Mouse (Mus musculus): ENCODE results near the gene Iqch. TPM values are rescaled to one million over a fixed set of nuclear protein-coding genes. Genes with fewer than 3 reads are reported as not detected.

Iqch gene
- total RNA-seq (2014; rRNA removed) (0.13 and 0.28 TPM in 2 replicates), polyA plus RNA-seq (2012; rRNA removed) (0.02 and 0.06 TPM in 2 replicates)

DNA sequence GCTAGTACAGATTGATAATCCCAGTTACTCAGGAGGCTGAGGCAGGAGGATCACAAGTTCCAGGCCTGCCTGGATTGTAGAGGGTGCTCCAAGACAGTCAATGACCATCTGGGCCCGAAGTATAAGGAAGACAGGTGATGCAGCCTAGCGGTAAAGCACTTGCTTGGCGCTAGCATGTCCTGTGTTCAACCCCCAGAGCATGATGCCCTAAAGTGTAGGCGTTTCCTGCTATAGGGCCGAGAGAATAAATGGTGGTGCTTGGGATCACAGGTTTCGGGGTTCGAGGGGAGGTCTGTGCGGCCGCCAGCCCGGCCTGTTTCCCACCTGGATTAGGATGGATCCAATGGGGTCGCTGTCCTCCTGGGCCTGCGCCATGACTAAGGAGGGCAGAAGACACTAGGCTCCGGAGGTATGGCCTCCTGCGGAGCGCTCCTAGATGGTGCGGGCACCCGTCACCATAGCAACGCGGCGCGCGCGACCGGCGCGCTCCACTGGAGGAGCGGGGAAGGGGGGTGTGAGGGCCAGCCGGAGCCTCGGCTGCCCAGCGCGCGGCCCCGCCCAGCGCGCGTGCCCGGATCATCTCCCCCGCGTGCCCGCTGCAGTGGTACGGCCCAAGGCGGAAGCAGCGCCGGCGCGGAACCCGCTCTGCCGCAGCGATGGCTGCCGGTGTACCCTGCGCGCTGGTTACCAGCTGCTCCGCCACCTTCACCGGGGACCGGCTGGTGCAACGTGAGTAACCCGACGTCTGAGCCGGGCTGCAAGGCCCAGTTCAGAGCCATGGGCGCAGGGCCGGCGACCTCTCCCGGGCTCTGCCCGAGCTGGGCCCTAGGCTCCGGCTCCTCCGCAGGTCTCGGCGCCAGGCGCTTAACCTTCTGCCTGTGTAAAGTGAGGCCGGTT, at the start of gene Iqch, which contains the start of gene Aagab:
Gene Iqch (minus strand): TSS at position 451 of the 897 bp plus-strand sequence.
Gene Aagab (plus strand): TSS at position 618 of the 897 bp plus-strand sequence.
- Histone ChIP-seq H3K79me2 (ENCODE audit: control insufficient read depth, insufficient read depth, low read length) (peaks cover 27% of the 10 kb centered on the region; the same call in 1 of the 2 replicates), H3K27ac (replicated peaks; ENCODE audit: insufficient read depth, low read depth, low read length) (peak within 1 kb of the TSS; percentile 72), H3K4me1 (ENCODE audit: control insufficient read depth, insufficient read depth, low read length) (peaks cover 11% of the 10 kb centered on the region), H3K9ac (ENCODE audit: low read depth, low read length) (peak within 1 kb of the TSS; percentile 95), H3K27me3 (ENCODE audit: control insufficient read depth, insufficient read depth, low read length) (no peaks in the 10 kb centered on the region), H3K4me3 (ENCODE audit: insufficient read depth, low read depth, low read length) (peak within 1 kb of the TSS; percentile 98), H3K36me3 (ENCODE audit: control insufficient read depth, insufficient read depth, low read length) (no peaks in the 10 kb centered on the region)
- TF ChIP-seq POLR2A (IDR thresholded peaks at IDR 0.05; ENCODE audit: extremely low read depth, insufficient read depth, low read length) (peak; percentile 81), CTCF (IDR thresholded peaks at IDR 0.05; ENCODE audit: low read depth, low read length) (no peak)
- 2% methylated on average over 70 of the region's 70 CpGs for WGBS
- DNase-seq (ENCODE audit: extremely low read depth, low read depth, low spot score), result peak; percentile 77

DNA sequence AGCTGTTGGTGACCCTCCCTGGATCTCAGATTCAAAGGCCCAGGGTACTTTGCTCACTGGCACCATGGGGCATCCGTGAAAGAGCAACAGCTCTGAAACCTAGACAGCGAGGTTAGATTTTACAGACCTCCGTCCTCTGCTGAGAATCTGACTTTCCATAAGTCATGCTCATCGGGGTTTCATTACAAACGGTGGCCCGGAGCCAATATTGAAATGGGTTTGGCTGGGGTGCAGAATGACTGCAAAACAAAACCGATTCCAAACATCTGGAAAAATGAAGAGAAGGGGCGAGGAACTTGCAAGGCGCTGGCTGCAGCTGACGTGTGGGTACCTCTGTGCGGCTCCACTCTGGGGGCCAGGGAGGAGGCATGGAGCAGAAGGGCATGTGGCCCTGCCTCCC, 49.3 kb upstream of the Iqch start:
- DNase-seq (ENCODE audit: extremely low read depth, low read depth, low spot score), result no peak
- H3K4me1 ChIP-seq (ENCODE audit: control insufficient read depth, insufficient read depth, low read length), result no peaks in the 10 kb centered on the region; the same call in 1 of the 2 replicates
- H3K36me3 ChIP-seq (ENCODE audit: control insufficient read depth, insufficient read depth, low read length), result peaks cover 9% of the 10 kb centered on the region; the same call in 1 of the 2 replicates
- no peaks in the 10 kb centered on the region for H3K27me3 ChIP-seq (ENCODE audit: control insufficient read depth, insufficient read depth, low read length)
- no peak overlapping the region for H3K4me3 ChIP-seq (ENCODE audit: insufficient read depth, low read depth, low read length)
- 78% methylated on average over 11 of the region's 11 CpGs for WGBS
- no peak overlapping the region for H3K27ac ChIP-seq (replicated peaks; ENCODE audit: insufficient read depth, low read depth, low read length)
- no peak overlapping the region for H3K9ac ChIP-seq (ENCODE audit: low read depth, low read length)
- no peaks in the 10 kb centered on the region for H3K79me2 ChIP-seq (ENCODE audit: control insufficient read depth, insufficient read depth, low read length)
- TF ChIP-seq CTCF (IDR thresholded peaks at IDR 0.05; ENCODE audit: low read depth, low read length) (no peak), POLR2A (IDR thresholded peaks at IDR 0.05; ENCODE audit: extremely low read depth, insufficient read depth, low read length) (no peak)

- no peak overlapping the region for H3K4me3 ChIP-seq (ENCODE audit: insufficient read depth, low read depth, low read length)
- H3K9ac ChIP-seq (ENCODE audit: low read depth, low read length), result no peak overlapping the region
- peaks cover 9% of the 10 kb centered on the region; the same call in 1 of the 2 replicates for H3K36me3 ChIP-seq (ENCODE audit: control insufficient read depth, insufficient read depth, low read length)
- DNase-seq (ENCODE audit: extremely low read depth, low read depth, low spot score), result no peak
- H3K27ac ChIP-seq (replicated peaks; ENCODE audit: insufficient read depth, low read depth, low read length), result no peak overlapping the region
- no peaks in the 10 kb centered on the region; the same call in 1 of the 2 replicates for H3K4me1 ChIP-seq (ENCODE audit: control insufficient read depth, insufficient read depth, low read length)
- TF ChIP-seq CTCF (IDR thresholded peaks at IDR 0.05; ENCODE audit: low read depth, low read length), result no peak
- no peak for TF ChIP-seq POLR2A (IDR thresholded peaks at IDR 0.05; ENCODE audit: extremely low read depth, insufficient read depth, low read length)
- H3K27me3 ChIP-seq (ENCODE audit: control insufficient read depth, insufficient read depth, low read length), result no peaks in the 10 kb centered on the region
- H3K79me2 ChIP-seq (ENCODE audit: control insufficient read depth, insufficient read depth, low read length), result no peaks in the 10 kb centered on the region
- 92% methylated on average over 14 of the region's 14 CpGs for WGBS
Measured at GRCm38 (mm10) chr9:63650905-63651304, 48.6 kb upstream of the Iqch start.

DNA sequence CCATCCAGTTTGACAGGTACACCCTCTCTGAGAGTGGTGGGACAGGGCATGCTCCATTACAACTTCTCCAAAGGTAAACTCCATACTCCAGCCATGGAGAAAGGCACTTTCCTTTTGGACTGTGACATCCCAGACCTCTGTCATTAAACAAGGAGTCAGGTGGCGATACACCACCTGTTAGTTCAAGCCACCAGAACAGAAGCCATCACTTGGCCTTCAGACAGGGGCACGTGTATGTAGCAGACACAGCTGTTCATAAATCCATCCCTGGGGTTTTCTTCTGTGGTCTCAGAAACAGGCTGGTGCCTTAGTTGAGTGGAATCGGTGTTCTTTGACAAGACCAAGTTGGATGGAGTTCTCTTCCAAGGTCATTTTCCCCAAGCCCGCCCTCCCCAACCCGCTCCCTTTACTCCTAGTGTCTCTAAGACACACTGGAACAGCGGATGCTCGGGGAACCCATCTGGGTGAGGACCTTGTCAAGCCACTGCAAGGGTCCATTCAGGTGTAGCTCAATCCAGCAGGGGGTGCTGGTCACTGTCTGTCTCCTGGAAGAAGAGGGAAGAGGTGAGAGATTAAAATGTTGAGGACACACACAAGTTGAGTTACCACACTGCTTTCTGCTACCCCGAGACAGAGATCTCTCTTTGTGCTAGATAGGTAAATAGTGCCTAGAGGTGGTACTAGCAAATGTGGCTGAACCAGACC, 47.7 kb upstream of the Iqch start:
- no peaks in the 10 kb centered on the region for H3K79me2 ChIP-seq (ENCODE audit: control insufficient read depth, insufficient read depth, low read length)
- TF ChIP-seq POLR2A (IDR thresholded peaks at IDR 0.05; ENCODE audit: extremely low read depth, insufficient read depth, low read length) (no peak), CTCF (IDR thresholded peaks at IDR 0.05; ENCODE audit: low read depth, low read length) (peak; percentile 48)
- peak; percentile 22 for DNase-seq (ENCODE audit: extremely low read depth, low read depth, low spot score)
- no peak overlapping the region for H3K4me3 ChIP-seq (ENCODE audit: insufficient read depth, low read depth, low read length)
- 87% methylated on average over 8 of the region's 8 CpGs for WGBS
- H3K9ac ChIP-seq (ENCODE audit: low read depth, low read length), result no peak overlapping the region
- H3K4me1 ChIP-seq (ENCODE audit: control insufficient read depth, insufficient read depth, low read length), result no peaks in the 10 kb centered on the region; the same call in 1 of the 2 replicates
- peaks cover 9% of the 10 kb centered on the region; the same call in 1 of the 2 replicates for H3K36me3 ChIP-seq (ENCODE audit: control insufficient read depth, insufficient read depth, low read length)
- no peak overlapping the region for H3K27ac ChIP-seq (replicated peaks; ENCODE audit: insufficient read depth, low read depth, low read length)
- no peaks in the 10 kb centered on the region for H3K27me3 ChIP-seq (ENCODE audit: control insufficient read depth, insufficient read depth, low read length)

DNA sequence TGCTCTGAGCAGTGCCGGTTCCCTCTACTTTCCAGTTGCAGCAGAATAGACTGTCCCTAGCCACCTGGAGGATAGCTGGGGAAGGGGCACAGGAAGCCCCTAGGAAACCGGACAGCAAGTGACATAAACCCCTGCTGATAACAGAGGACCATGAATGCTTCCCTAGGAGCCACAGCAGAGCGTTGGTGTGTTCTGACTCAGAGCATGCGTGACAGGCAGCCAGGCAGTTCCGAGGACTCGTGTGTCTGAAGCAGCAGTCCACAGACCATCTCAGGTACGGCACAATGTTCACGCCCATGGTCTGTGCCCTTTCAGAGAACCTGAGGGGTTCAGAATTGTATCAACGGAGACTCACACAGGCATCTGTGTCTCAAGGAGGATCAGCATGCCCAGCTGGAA, 46.2 kb upstream of the Iqch start:
- Histone ChIP-seq H3K27me3 (ENCODE audit: control insufficient read depth, insufficient read depth, low read length) (no peaks in the 10 kb centered on the region), H3K4me1 (ENCODE audit: control insufficient read depth, insufficient read depth, low read length) (no peaks in the 10 kb centered on the region; the same call in 1 of the 2 replicates), H3K27ac (replicated peaks; ENCODE audit: insufficient read depth, low read depth, low read length) (no peak overlapping the region), H3K79me2 (ENCODE audit: control insufficient read depth, insufficient read depth, low read length) (no peaks in the 10 kb centered on the region), H3K36me3 (ENCODE audit: control insufficient read depth, insufficient read depth, low read length) (peaks cover 9% of the 10 kb centered on the region; the same call in 1 of the 2 replicates), H3K4me3 (ENCODE audit: insufficient read depth, low read depth, low read length) (no peak overlapping the region), H3K9ac (ENCODE audit: low read depth, low read length) (no peak overlapping the region)
- no peak for TF ChIP-seq CTCF (IDR thresholded peaks at IDR 0.05; ENCODE audit: low read depth, low read length)
- no peak for TF ChIP-seq POLR2A (IDR thresholded peaks at IDR 0.05; ENCODE audit: extremely low read depth, insufficient read depth, low read length)
- 94% methylated on average over 9 of the region's 9 CpGs for WGBS
- no peak for DNase-seq (ENCODE audit: extremely low read depth, low read depth, low spot score)

All from liver, adult 2 months (tissue).